Mouse (Mus musculus) adrenal gland, adult 8-10 months (tissue): ENCODE data around the gene Abcg4. TPM values are rescaled to one million over a fixed set of nuclear protein-coding genes. Genes with fewer than 3 reads are reported as not detected.
"Not testable (repeated sequence)": the region's sequence is repeated elsewhere in the genome, so short reads cannot be mapped to it uniquely, and the experiment has no call there.

Experiments used
- DNase-seq: peaks from one replicate; pipeline ENCODE4 v3.0.0; 2022
- total RNA-seq, 4 experiments: library from RNA; stranded (reverse); gene quantifications; 2 replicates each; pipeline ENCODE4 v1.2.4; 2022

Abcg4 gene
- total RNA-seq, 4 experiments from 2014 or later = 39.3 to 51.3 (median 42.1) TPM

GRCm38 (mm10) chr9:44319105-44319886, 30.9 kb upstream of the Abcg4 start:
- DNase-seq = no peak

GRCm38 (mm10) chr9:44318826-44319095, 30.3 kb upstream of the Abcg4 start:
- DNase-seq = no peak

GRCm38 (mm10) chr9:44318076-44318825, 29.8 kb upstream of the Abcg4 start:
- no peak for DNase-seq

GRCm38 (mm10) chr9:44317452-44317851, 29.0 kb upstream of the Abcg4 start:
- DNase-seq = no peak

GRCm38 (mm10) chr9:44314910-44315309, 26.5 kb upstream of the Abcg4 start:
- no peak for DNase-seq

GRCm38 (mm10) chr9:44314257-44314547, 25.8 kb upstream of the Abcg4 start:
- no peak for DNase-seq

GRCm38 (mm10) chr9:44313476-44314256, 25.3 kb upstream of the Abcg4 start:
- no peak for DNase-seq

GRCm38 (mm10) chr9:44311136-44312134, 23.0 kb upstream of the Abcg4 start:
- DNase-seq = no peak

GRCm38 (mm10) chr9:44310750-44311135, 22.3 kb upstream of the Abcg4 start:
- no peak for DNase-seq

- DNase-seq = no peak
Measured at GRCm38 (mm10) chr9:44309756-44310155, 21.3 kb upstream of the Abcg4 start.

GRCm38 (mm10) chr9:44307248-44307647, 18.8 kb upstream of the Abcg4 start:
- DNase-seq = no peak

GRCm38 (mm10) chr9:44306532-44306931, 18.1 kb upstream of the Abcg4 start:
- no peak for DNase-seq

GRCm38 (mm10) chr9:44305466-44306079, 17.2 kb upstream of the Abcg4 start, which contains the start of gene Hinfp:
TSS of gene Hinfp (minus strand) at chr9:44305671.
- DNase-seq = peak; percentile 99

- not testable (repeated sequence) for DNase-seq
Measured at GRCm38 (mm10) chr9:44300001-44300400, 11.6 kb upstream of the Abcg4 start.

GRCm38 (mm10) chr9:44292490-44292889, 4.1 kb upstream of the Abcg4 start:
- DNase-seq = no peak

- no peak for DNase-seq
Measured at GRCm38 (mm10) chr9:44288959-44289291, 510 bp upstream of the Abcg4 start.

GRCm38 (mm10) chr9:44287401-44288075, 877 bp downstream of the Abcg4 start:
- no peak for DNase-seq

- no peak for DNase-seq
Measured at GRCm38 (mm10) chr9:44287003-44287400, 1.4 kb downstream of the Abcg4 start.

- no peak for DNase-seq
Measured at GRCm38 (mm10) chr9:44286256-44286850, 2.1 kb downstream of the Abcg4 start.

GRCm38 (mm10) chr9:44283183-44283582, 5.2 kb downstream of the Abcg4 start:
- DNase-seq = peak; percentile 60

- DNase-seq = no peak
Measured at GRCm38 (mm10) chr9:44269973-44270372, 18.4 kb downstream of the Abcg4 start.
